Mouse (Mus musculus): ENCODE results near the gene Nrxn3. TPM values are rescaled to one million over a fixed set of nuclear protein-coding genes. Genes with fewer than 3 reads are reported as not detected.

The Nrxn3 gene
- polyA plus RNA-seq, 1 experiment from 2014 or later, result 29.2 TPM

GRCm38 (mm10) chr12:89482223-89482622 is 759.5 kb downstream of the Nrxn3 start:
- DNase-seq (ENCODE audit: low spot score) (no peak), ATAC-seq (ENCODE audit: insufficient read depth, low FRiP score, low TSS enrichment) (no peak)
- no peaks in the 10 kb centered on the region for H3K27me3 ChIP-seq (ENCODE audit: control insufficient read depth, insufficient read depth, low read length)
- no peaks in the 10 kb centered on the region for H3K9me3 ChIP-seq (ENCODE audit: control insufficient read depth, low read length)
- H3K4me3 ChIP-seq (ENCODE audit: low read depth, low read length), result no peak overlapping the region
- H3K36me3 ChIP-seq (ENCODE audit: control insufficient read depth, insufficient read depth, low read length), result no peaks in the 10 kb centered on the region
- no peaks in the 10 kb centered on the region for H3K4me1 ChIP-seq (ENCODE audit: control insufficient read depth, insufficient read depth, low read length)
- H3K9ac ChIP-seq (ENCODE audit: low read length), result no peak overlapping the region
- WGBS, result 23% methylated on average over 5 of the region's 5 CpGs
- no peak overlapping the region for H3K27ac ChIP-seq (ENCODE audit: low read depth, low read length)
- no peak overlapping the region for H3K4me2 ChIP-seq (ENCODE audit: low read depth)

- no peak overlapping the region for H3K4me2 ChIP-seq (ENCODE audit: low read depth)
- WGBS, result 58% methylated on average over 3 of the region's 3 CpGs
- H3K9ac ChIP-seq (ENCODE audit: low read length), result no peak overlapping the region
- H3K27me3 ChIP-seq (ENCODE audit: control insufficient read depth, insufficient read depth, low read length), result no peaks in the 10 kb centered on the region
- no peaks in the 10 kb centered on the region for H3K9me3 ChIP-seq (ENCODE audit: control insufficient read depth, low read length)
- DNase-seq (ENCODE audit: low spot score) (peak; percentile 20), ATAC-seq (ENCODE audit: insufficient read depth, low FRiP score, low TSS enrichment) (no peak)
- H3K36me3 ChIP-seq (ENCODE audit: control insufficient read depth, insufficient read depth, low read length), result no peaks in the 10 kb centered on the region
- no peak overlapping the region for H3K4me3 ChIP-seq (ENCODE audit: low read depth, low read length)
- H3K4me1 ChIP-seq (ENCODE audit: control insufficient read depth, insufficient read depth, low read length), result no peaks in the 10 kb centered on the region
- no peak overlapping the region for H3K27ac ChIP-seq (ENCODE audit: low read depth, low read length)
These were observed 781.4 kb downstream of the Nrxn3 start for GRCm38 (mm10) chr12:89504026-89504425.

- Histone ChIP-seq H3K4me1 (ENCODE audit: control insufficient read depth, insufficient read depth, low read length) (no peaks in the 10 kb centered on the region), H3K4me2 (ENCODE audit: low read depth) (no peak overlapping the region), H3K9me3 (ENCODE audit: control insufficient read depth, low read length) (no peaks in the 10 kb centered on the region), H3K36me3 (ENCODE audit: control insufficient read depth, insufficient read depth, low read length) (no peaks in the 10 kb centered on the region), H3K27me3 (ENCODE audit: control insufficient read depth, insufficient read depth, low read length) (no peaks in the 10 kb centered on the region), H3K4me3 (ENCODE audit: low read depth, low read length) (no peak overlapping the region), H3K27ac (ENCODE audit: low read depth, low read length) (no peak overlapping the region), H3K9ac (ENCODE audit: low read length) (no peak overlapping the region)
- ATAC-seq (ENCODE audit: insufficient read depth, low FRiP score, low TSS enrichment), result 0 out of 2 replicates have a peak, but pooled peaks have one; percentile 58
- WGBS, result 21% methylated on average over 2 of the region's 2 CpGs
- peak; percentile 73 for DNase-seq (ENCODE audit: low spot score)
These were observed 782.6 kb downstream of the Nrxn3 start for GRCm38 (mm10) chr12:89505121-89505764.

- no peak for DNase-seq (ENCODE audit: low spot score)
These were observed 786.3 kb downstream of the Nrxn3 start for GRCm38 (mm10) chr12:89508970-89509369.

GRCm38 (mm10) chr12:89513759-89514158 is 791.1 kb downstream of the Nrxn3 start:
- H3K4me2 ChIP-seq (ENCODE audit: low read depth), result no peak overlapping the region
- H3K4me1 ChIP-seq (ENCODE audit: control insufficient read depth, insufficient read depth, low read length), result no peaks in the 10 kb centered on the region
- no peak overlapping the region for H3K9ac ChIP-seq (ENCODE audit: low read length)
- H3K9me3 ChIP-seq (ENCODE audit: control insufficient read depth, low read length), result no peaks in the 10 kb centered on the region
- H3K36me3 ChIP-seq (ENCODE audit: control insufficient read depth, insufficient read depth, low read length), result no peaks in the 10 kb centered on the region
- DNase-seq (ENCODE audit: low spot score) (peak; percentile 44), ATAC-seq (ENCODE audit: insufficient read depth, low FRiP score, low TSS enrichment) (peak; percentile 50; the same call in 1 of the 2 replicates)
- H3K27me3 ChIP-seq (ENCODE audit: control insufficient read depth, insufficient read depth, low read length), result no peaks in the 10 kb centered on the region
- no peak overlapping the region for H3K4me3 ChIP-seq (ENCODE audit: low read depth, low read length)
- H3K27ac ChIP-seq (ENCODE audit: low read depth, low read length), result no peak overlapping the region
- WGBS, result 42% methylated on average over 7 of the region's 7 CpGs

More at GRCm38 (mm10) chr12:89508970-89509369, 786.3 kb downstream of the Nrxn3 start:
- Histone ChIP-seq H3K27ac (ENCODE audit: low read depth, low read length) (no peak overlapping the region), H3K36me3 (ENCODE audit: control insufficient read depth, insufficient read depth, low read length) (no peaks in the 10 kb centered on the region), H3K9me3 (ENCODE audit: control insufficient read depth, low read length) (no peaks in the 10 kb centered on the region), H3K4me2 (ENCODE audit: low read depth) (no peak overlapping the region), H3K27me3 (ENCODE audit: control insufficient read depth, insufficient read depth, low read length) (no peaks in the 10 kb centered on the region), H3K4me1 (ENCODE audit: control insufficient read depth, insufficient read depth, low read length) (no peaks in the 10 kb centered on the region), H3K4me3 (ENCODE audit: low read depth, low read length) (no peak overlapping the region), H3K9ac (ENCODE audit: low read length) (no peak overlapping the region)
- no peak for ATAC-seq (ENCODE audit: insufficient read depth, low FRiP score, low TSS enrichment)

- WGBS, result 56% methylated on average over 6 of the region's 6 CpGs
- no peak for ATAC-seq (ENCODE audit: insufficient read depth, low FRiP score, low TSS enrichment)
- H3K27ac ChIP-seq (ENCODE audit: low read depth, low read length), result no peak overlapping the region
- no peaks in the 10 kb centered on the region for H3K9me3 ChIP-seq (ENCODE audit: control insufficient read depth, low read length)
- H3K36me3 ChIP-seq (ENCODE audit: control insufficient read depth, insufficient read depth, low read length), result no peaks in the 10 kb centered on the region
- no peak for DNase-seq (ENCODE audit: low spot score)
- no peaks in the 10 kb centered on the region for H3K27me3 ChIP-seq (ENCODE audit: control insufficient read depth, insufficient read depth, low read length)
- H3K4me1 ChIP-seq (ENCODE audit: control insufficient read depth, insufficient read depth, low read length), result no peaks in the 10 kb centered on the region
- no peak overlapping the region for H3K4me3 ChIP-seq (ENCODE audit: low read depth, low read length)
- H3K4me2 ChIP-seq (ENCODE audit: low read depth), result no peak overlapping the region
- no peak overlapping the region for H3K9ac ChIP-seq (ENCODE audit: low read length)
These were observed 793.4 kb downstream of the Nrxn3 start for GRCm38 (mm10) chr12:89516046-89516445.

GRCm38 (mm10) chr12:89530679-89531350 is 808.1 kb downstream of the Nrxn3 start:
- H3K36me3 ChIP-seq (ENCODE audit: control insufficient read depth, insufficient read depth, low read length), result no peaks in the 10 kb centered on the region
- H3K27me3 ChIP-seq (ENCODE audit: control insufficient read depth, insufficient read depth, low read length), result no peaks in the 10 kb centered on the region
- ATAC-seq (ENCODE audit: insufficient read depth, low FRiP score, low TSS enrichment) (peak; percentile 81), DNase-seq (ENCODE audit: low spot score) (peak; percentile 67)
- 2% methylated on average over 4 of the region's 4 CpGs for WGBS
- no peak overlapping the region for H3K9ac ChIP-seq (ENCODE audit: low read length)
- no peak overlapping the region for H3K27ac ChIP-seq (ENCODE audit: low read depth, low read length)
- no peak overlapping the region for H3K4me3 ChIP-seq (ENCODE audit: low read depth, low read length)
- no peaks in the 10 kb centered on the region for H3K9me3 ChIP-seq (ENCODE audit: control insufficient read depth, low read length)
- no peak overlapping the region for H3K4me2 ChIP-seq (ENCODE audit: low read depth)
- no peaks in the 10 kb centered on the region for H3K4me1 ChIP-seq (ENCODE audit: control insufficient read depth, insufficient read depth, low read length)

- H3K36me3 ChIP-seq (ENCODE audit: control insufficient read depth, insufficient read depth, low read length), result no peaks in the 10 kb centered on the region
- H3K4me3 ChIP-seq (ENCODE audit: low read depth, low read length), result no peak overlapping the region
- DNase-seq (ENCODE audit: low spot score) (no peak), ATAC-seq (ENCODE audit: insufficient read depth, low FRiP score, low TSS enrichment) (no peak)
- no peak overlapping the region for H3K27ac ChIP-seq (ENCODE audit: low read depth, low read length)
- 93% methylated on average over 2 of the region's 2 CpGs for WGBS
- no peak overlapping the region for H3K4me2 ChIP-seq (ENCODE audit: low read depth)
- H3K9me3 ChIP-seq (ENCODE audit: control insufficient read depth, low read length), result no peaks in the 10 kb centered on the region
- no peak overlapping the region for H3K9ac ChIP-seq (ENCODE audit: low read length)
- no peaks in the 10 kb centered on the region for H3K27me3 ChIP-seq (ENCODE audit: control insufficient read depth, insufficient read depth, low read length)
- H3K4me1 ChIP-seq (ENCODE audit: control insufficient read depth, insufficient read depth, low read length), result no peaks in the 10 kb centered on the region
These were observed 828.6 kb downstream of the Nrxn3 start for GRCm38 (mm10) chr12:89551291-89551690.
